Mouse (Mus musculus): Measurements from ENCODE around the gene Otud1. TPM values are rescaled to one million over a fixed set of nuclear protein-coding genes. Genes with fewer than 3 reads are reported as not detected.

Otud1 gene
- polyA plus RNA-seq, 1 experiment: 2.6 TPM

DNA sequence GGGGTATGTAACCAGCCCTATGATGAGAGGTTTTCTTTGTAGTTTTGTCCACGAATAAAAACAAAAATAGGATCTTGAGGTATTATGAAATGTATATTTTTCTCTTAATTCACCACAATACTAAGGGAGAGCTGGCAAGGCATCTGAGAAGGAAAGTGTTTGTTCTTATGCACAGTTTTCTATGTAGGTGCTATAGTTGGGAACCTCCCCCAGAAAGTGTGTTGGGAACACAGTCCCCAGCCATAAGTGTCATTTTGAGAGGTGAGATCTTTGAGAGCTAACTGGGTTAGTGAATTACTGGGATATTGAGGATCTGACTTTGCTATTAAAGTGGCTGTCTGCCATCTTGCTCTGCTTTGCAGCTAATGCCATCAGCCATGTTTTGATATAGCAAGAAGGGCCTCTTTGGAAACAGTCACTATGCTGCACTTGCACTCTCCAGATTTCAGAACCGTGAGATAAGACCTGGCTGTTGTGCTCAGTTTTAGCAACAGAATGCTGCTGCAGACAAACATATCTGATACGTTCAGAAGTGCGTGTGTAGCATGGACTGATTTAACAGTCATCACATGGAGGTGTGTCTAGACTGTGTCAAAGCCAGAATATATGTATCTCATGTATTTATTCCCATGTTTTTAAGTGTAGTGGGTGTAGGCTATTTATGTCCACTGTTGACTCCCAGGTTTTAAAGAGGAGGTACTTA lies 5.7 kb downstream of the Otud1 start:
- Histone ChIP-seq H3K4me3 (replicated peaks; ENCODE audit: control insufficient read depth, low read depth, low read length) (no peak overlapping the region), H3K27ac (ENCODE audit: control insufficient read depth, insufficient read depth, low read depth, low read length, poor library complexity) (no peak overlapping the region), H3K4me1 (ENCODE audit: control insufficient read depth, insufficient read depth, low read length) (no peaks in the 10 kb centered on the region; the same call in 1 of the 2 replicates)
- WGBS: 73% methylated on average over 4 of the region's 4 CpGs
- no peak for TF ChIP-seq POLR2A (IDR thresholded peaks at IDR 0.05; ENCODE audit: borderline replicate concordance, control insufficient read depth, low read depth, low read length)
- no peak for TF ChIP-seq CTCF (IDR thresholded peaks at IDR 0.05; ENCODE audit: control insufficient read depth, insufficient read depth, low read length)

DNA sequence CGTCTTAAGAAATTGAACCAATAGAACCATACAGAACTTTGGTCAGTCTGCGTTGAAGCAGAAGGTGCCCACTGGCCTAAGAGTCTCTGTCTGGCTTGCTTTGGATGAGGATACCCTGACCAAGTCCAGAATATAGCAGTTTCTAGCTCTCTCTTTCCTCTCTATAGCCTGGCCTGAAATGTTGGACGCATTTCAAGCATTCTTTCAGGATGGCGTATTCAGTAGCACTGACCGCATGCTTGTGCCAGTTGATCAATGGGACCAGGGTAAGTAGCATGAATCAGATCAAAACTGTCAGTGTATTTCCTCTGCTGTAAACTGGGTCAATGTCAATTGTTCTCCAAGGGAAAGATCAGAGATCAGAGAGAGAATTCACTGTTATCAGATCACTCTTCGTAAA lies 6.6 kb downstream of the Otud1 start:
- H3K4me3 ChIP-seq (replicated peaks; ENCODE audit: control insufficient read depth, low read depth, low read length): no peak overlapping the region
- TF ChIP-seq CTCF (IDR thresholded peaks at IDR 0.05; ENCODE audit: control insufficient read depth, insufficient read depth, low read length): no peak
- no peak for TF ChIP-seq POLR2A (IDR thresholded peaks at IDR 0.05; ENCODE audit: borderline replicate concordance, control insufficient read depth, low read depth, low read length)
- H3K4me1 ChIP-seq (ENCODE audit: control insufficient read depth, insufficient read depth, low read length): no peaks in the 10 kb centered on the region; the same call in 1 of the 2 replicates
- no peak overlapping the region for H3K27ac ChIP-seq (ENCODE audit: control insufficient read depth, insufficient read depth, low read depth, low read length, poor library complexity)
- WGBS: 87% methylated on average over 6 of the region's 6 CpGs

DNA sequence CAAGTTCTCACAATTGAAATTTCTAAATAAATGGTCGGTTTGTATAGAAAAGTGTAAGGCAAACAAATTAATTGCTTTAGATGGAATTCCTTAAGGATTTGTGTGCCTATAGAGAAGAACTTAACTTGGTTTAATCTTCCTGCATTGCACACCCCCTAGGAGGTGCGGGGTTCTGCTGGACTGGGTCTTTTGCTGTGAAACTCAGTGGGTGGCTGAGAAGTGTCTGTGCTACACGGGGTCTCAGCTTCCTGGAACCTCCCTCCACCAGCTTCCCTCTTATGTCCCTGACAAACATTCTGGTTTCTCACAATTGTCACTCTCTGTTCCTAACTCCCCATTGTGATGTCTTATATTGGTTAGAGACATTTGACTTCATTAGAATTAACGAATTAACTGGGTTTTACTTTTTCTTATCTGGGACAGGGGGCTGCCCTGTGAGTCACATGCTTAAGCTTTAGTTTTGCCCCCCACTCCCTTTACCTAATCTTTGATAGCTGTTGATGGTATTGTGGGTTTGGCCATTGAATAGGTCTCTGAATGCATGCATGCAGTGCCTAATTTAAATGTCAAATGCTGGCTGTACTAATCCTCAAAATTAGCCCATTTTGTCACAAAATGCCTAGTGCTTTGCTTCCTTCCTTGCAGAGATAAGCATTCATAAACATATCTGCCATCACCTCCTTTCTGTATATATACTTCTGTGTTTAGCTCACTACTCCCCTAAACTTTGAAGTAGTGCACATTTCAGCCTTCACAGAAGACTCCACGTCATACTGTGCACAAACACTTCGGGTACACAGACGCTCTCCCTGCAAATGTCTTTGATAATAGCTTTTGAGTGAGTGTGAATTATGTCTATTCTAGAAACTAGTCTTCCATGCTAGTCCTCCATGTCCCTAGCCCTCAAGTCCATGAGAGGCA lies 7.3 kb downstream of the Otud1 start:
- Histone ChIP-seq H3K4me1 (ENCODE audit: control insufficient read depth, insufficient read depth, low read length) (no peaks in the 10 kb centered on the region; the same call in 1 of the 2 replicates), H3K4me3 (replicated peaks; ENCODE audit: control insufficient read depth, low read depth, low read length) (no peak overlapping the region), H3K27ac (ENCODE audit: control insufficient read depth, insufficient read depth, low read depth, low read length, poor library complexity) (no peak overlapping the region)
- TF ChIP-seq CTCF (IDR thresholded peaks at IDR 0.05; ENCODE audit: control insufficient read depth, insufficient read depth, low read length): no peak
- 70% methylated on average over 7 of the region's 7 CpGs for WGBS

DNA sequence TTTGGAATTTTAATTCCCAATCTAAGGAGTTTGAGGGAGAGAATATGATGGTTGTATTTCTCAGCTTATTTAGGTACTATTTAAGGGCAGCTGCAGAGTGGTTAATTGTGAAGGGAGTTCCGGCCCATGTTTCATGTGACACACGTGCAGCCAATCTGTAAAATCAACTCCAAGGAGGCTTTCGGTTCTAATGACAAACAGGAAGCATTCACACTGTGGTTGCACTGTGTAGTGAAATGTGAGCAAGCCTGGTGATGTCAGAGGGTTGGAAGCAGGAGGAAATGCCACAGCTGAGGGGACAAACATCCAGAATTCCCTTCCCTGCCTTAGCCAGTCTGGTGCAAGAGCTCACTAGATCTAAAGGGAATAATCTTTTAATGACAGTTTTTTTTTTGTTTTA lies 8.3 kb downstream of the Otud1 start:
- 7% methylated on average over 3 of the region's 3 CpGs for WGBS
- no peak overlapping the region for H3K27ac ChIP-seq (ENCODE audit: control insufficient read depth, insufficient read depth, low read depth, low read length, poor library complexity)
- H3K4me3 ChIP-seq (replicated peaks; ENCODE audit: control insufficient read depth, low read depth, low read length): no peak overlapping the region
- no peaks in the 10 kb centered on the region; the same call in 1 of the 2 replicates for H3K4me1 ChIP-seq (ENCODE audit: control insufficient read depth, insufficient read depth, low read length)
- TF ChIP-seq CTCF (IDR thresholded peaks at IDR 0.05; ENCODE audit: control insufficient read depth, insufficient read depth, low read length) (no peak), POLR2A (IDR thresholded peaks at IDR 0.05; ENCODE audit: borderline replicate concordance, control insufficient read depth, low read depth, low read length) (no peak)

DNA sequence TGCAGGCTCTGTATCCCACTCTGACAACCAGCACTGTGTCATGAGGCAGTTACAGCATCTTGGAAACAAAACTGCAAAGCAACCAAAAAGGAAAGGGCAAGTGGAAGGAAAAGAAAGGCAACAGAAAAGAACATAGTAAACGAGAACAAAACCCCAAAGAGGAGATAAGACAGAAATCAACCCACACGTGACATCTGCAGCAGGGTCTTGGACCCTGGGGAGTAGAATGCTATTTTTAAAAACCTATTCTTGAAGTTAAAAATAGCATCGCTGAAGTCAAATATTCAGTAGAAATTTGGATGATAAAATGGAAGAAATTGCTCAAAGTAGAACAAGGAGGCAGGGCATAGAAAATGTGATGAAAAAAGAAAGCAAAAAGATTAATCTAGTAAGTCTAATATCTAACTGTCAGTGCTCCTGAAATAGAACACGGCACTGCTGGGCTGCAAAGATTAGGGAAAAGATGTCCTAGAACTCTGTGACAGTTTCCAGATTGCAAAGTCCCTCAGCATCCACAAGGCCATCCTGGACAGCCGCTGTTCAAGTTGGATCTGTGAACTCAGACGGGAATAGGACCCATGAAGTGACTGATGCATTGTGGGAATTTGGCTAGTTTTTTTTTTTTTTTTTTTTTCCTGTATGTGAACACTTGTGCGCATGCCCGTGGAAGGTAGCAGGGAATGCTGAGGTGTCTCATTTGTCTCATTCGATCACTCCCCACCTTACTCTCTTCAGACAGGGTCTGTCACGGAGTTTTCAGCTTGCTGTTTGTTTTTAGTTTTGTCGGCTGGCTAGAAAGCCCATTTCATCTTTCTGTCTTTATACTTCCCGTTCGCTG lies 13.5 kb downstream of the Otud1 start:
- Histone ChIP-seq H3K4me3 (replicated peaks; ENCODE audit: control insufficient read depth, low read depth, low read length) (no peak overlapping the region), H3K4me1 (ENCODE audit: control insufficient read depth, insufficient read depth, low read length) (no peaks in the 10 kb centered on the region; the same call in 1 of the 2 replicates), H3K27ac (ENCODE audit: control insufficient read depth, insufficient read depth, low read depth, low read length, poor library complexity) (peak overlapping the region; percentile 14; the same call in 1 of the 2 replicates)
- no peak for TF ChIP-seq CTCF (IDR thresholded peaks at IDR 0.05; ENCODE audit: control insufficient read depth, insufficient read depth, low read length)
- no peak for TF ChIP-seq POLR2A (IDR thresholded peaks at IDR 0.05; ENCODE audit: borderline replicate concordance, control insufficient read depth, low read depth, low read length)
- 66% methylated on average over 13 of the region's 13 CpGs for WGBS

DNA sequence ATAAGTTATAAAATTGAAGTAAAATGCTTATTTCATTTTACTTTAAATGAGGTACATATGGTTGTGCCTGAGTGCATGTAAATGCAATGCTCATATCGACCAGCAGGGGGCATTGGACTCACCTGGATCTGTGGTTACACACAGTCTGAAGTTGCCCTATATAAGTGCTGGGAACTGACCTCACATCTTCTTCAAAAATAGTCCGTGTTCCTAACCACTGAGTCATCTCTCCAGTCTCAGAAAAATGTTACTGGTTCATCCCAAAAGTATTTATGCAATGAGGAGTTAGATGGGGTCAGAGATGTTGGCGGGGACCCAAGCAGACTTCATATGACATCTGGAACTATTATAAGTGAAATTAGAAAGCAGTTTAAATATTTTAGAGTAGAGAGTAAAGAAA lies 25.4 kb downstream of the Otud1 start:
- WGBS: 39% methylated on average over 3 of the region's 3 CpGs
- TF ChIP-seq POLR2A (IDR thresholded peaks at IDR 0.05; ENCODE audit: borderline replicate concordance, control insufficient read depth, low read depth, low read length): no peak
- peak; percentile 47 for TF ChIP-seq CTCF (IDR thresholded peaks at IDR 0.05; ENCODE audit: control insufficient read depth, insufficient read depth, low read length)
- H3K4me3 ChIP-seq (replicated peaks; ENCODE audit: control insufficient read depth, low read depth, low read length): no peak overlapping the region
- no peaks in the 10 kb centered on the region for H3K4me1 ChIP-seq (ENCODE audit: control insufficient read depth, insufficient read depth, low read length)
- H3K27ac ChIP-seq (ENCODE audit: control insufficient read depth, insufficient read depth, low read depth, low read length, poor library complexity): no peak overlapping the region

DNA sequence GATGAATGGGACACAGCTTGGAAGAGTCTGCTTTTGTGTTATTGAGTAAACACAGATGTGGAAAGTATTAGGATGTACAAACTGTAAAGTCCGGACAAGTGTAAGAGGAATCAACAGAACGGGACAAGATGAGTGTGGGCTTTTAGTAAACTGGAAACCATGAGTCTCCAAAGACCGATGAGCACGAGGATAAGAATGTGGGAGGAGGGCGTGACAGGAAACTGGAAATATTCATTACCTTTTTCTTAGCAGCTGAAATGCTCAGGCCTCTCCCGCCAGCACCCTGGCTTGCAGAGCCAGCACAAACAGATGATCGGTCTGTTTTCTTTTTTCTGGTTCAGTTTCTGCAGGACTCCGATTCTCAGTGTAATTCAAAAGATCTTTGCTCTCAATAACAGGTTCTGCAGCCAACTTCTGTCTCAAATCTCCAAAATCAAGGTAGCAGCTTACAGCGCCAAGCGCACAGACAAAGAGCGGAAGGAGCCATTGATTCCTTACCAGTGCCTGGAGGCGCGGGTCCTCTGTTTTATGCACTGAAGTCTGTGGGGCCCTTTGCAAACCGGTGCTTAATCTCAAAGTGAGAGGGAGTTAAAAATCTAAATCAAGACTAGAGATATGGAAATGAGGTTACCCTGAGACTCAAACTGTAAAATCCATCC lies 28.1 kb downstream of the Otud1 start:
- Histone ChIP-seq H3K27ac (ENCODE audit: control insufficient read depth, insufficient read depth, low read depth, low read length, poor library complexity) (no peak overlapping the region), H3K4me1 (ENCODE audit: control insufficient read depth, insufficient read depth, low read length) (no peaks in the 10 kb centered on the region), H3K4me3 (replicated peaks; ENCODE audit: control insufficient read depth, low read depth, low read length) (no peak overlapping the region)
- no peak for TF ChIP-seq POLR2A (IDR thresholded peaks at IDR 0.05; ENCODE audit: borderline replicate concordance, control insufficient read depth, low read depth, low read length)
- TF ChIP-seq CTCF (IDR thresholded peaks at IDR 0.05; ENCODE audit: control insufficient read depth, insufficient read depth, low read length): no peak
- 70% methylated on average over 14 of the region's 14 CpGs for WGBS

Data from bone marrow, adult 2 months (tissue).